Mouse (Mus musculus) cerebral cortex, adult 2 months (tissue): ENCODE results near the gene Zbtb16.

Experiments
- WGBS: fragments of 180-500 bp; shearing (Covaris S2); methylation state at CpG from one replicate; pipeline ENCODE4 v1.1.7; 2018; 5-methylcytosine and 5-hydroxymethylcytosine counted together

Zbtb16 gene

DNA sequence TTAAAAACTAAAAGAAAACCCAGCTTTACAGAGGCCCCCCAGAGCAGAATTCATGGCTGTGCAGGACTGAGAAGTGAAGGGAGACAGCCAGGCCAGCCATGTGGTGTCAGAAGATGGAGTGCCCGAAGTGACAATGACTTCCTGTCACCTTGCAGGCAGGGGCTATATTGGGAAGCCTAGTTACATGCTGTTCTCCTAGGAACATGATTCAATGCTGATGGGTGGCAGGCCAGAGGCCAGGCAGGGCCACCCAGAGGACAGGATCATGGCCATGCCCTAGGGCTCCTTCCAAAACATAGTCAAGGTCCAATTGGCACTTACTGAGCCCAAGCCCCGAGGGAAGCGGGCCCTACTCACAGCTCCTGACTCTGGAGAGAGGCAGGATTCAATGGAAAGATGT lies 106.6 kb downstream of the Zbtb16 start:
- 57% methylated on average over 3 of the region's 3 CpGs for WGBS

DNA sequence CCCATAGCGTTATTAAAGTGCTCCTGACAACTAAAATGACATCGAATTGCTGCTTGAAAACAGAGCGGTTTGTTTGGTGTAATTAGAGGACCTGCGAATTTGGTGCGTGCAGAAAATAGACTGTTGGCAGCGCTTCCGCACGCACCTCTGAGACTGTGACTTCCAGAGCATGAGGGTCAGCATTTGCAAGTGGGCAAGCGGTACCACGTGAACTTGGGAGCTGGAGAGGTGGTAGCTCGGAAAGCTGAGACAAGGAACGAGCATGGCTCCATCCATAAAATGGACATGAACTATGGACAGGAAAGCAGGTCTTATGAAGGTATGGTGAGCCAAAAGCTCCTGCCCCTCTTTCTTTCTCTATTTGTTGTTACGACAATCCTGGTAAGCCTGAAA lies 107.3 kb downstream of the Zbtb16 start:
- 54% methylated on average over 13 of the region's 13 CpGs for WGBS

DNA sequence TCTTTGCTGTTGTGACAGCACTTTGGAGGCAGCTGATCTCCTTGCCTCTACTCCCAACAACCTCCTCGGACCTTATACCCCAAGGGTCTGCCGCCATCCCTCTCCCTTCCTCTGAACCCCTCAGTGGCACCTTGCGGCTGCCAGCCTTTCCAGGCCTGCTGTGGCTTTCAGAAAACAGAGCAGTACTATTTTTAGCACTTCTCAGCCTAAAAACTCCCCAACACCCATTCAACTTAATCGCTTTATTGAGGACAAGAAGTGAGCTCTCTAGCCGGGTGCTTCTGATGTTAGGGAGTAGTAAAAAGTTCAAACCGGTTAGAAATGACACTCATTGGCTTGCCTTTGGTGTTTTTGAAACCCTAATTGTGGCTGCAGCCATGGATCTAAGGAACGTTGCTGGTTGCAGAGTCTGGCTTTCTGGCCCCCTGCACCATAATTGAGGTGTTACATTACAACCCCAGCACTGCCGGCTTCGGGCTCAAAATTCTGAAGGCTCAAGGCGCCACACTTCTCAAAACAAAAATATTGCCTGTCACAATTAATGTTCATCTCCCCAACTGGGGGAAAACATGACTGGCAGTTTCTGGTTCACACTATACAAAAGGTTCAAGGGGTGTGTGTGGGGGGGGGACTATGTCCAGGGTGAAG lies 107.8 kb downstream of the Zbtb16 start:
- 43% methylated on average over 10 of the region's 10 CpGs for WGBS

DNA sequence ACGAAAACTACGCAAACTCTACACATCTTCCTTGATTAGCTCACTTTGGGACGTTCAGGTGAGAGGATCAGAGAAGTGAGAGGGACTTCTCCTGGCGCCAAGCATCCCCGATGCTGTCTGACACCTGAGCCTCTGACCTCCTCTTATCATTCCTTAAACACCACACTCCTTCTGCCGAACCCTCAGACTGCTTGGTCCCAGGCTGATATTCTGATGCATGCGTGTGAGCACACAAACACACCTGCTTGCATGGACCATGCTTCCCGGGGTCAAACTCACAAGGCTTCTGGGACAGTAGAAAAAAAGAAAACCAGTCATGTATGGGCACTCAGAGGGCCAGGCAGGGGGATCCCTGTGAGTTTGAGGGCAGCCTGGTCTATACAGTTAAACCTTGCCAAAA lies 109.7 kb downstream of the Zbtb16 start:
- 94% methylated on average over 8 of the region's 8 CpGs for WGBS

DNA sequence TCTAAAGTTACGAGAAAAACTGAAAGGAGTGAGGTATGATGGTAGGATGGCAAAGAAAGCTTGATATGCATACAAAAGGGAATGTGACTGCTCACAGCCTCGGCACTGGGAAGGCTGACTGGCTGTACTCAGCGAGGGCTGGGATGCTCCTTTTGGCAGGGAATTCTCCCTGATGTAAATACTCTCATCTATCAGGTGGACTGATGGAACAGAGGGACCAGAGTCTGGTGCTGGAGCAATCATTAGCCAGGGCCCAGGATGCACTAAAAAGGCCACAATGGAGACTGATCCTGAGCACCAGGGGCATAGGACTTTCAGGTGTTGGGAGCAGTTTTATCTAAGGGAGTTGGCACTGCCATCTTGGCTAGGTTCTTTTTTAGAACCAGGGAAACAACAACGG lies 110.1 kb downstream of the Zbtb16 start:
- WGBS = 78% methylated on average over 4 of the region's 4 CpGs

DNA sequence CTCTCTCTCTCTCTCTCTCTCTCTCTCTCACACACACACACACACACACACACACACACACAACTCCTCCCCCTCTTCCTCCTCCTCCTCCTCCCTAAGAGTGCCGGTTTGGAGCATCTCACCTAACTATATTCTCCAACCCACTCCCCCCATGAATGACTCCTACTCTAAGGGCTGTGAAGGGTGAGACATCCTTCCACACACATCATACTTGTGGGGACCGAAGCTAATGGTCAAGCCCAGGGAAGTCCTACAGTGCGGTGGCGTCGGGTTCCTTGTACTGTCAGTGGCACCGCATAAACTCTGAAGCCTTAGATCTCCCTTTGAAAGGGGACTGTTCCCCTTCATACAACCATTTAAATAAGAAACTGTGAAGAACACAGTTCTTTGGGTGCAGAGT lies 110.9 kb downstream of the Zbtb16 start:
- 84% methylated on average over 6 of the region's 6 CpGs for WGBS

DNA sequence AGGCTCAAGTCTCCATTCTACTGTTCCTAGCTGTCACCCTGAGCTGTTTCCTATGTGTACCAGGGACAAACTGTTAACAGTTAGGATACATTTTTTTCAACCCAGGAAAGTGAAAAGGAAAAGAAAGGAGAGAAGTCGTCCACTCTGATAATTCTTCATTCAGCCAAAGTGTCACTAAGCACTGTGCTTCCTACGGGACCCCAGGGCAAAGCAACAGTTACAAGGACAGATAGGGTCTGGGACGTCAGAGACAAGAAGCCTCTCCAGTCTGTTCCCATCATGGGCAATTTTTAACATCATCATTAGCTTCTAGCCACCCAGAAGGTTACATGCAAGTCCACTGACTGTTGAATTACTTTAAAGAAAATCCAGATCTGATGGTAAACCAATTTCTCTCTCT lies 111.3 kb downstream of the Zbtb16 start:
- WGBS = 78% methylated on average over 3 of the region's 3 CpGs

DNA sequence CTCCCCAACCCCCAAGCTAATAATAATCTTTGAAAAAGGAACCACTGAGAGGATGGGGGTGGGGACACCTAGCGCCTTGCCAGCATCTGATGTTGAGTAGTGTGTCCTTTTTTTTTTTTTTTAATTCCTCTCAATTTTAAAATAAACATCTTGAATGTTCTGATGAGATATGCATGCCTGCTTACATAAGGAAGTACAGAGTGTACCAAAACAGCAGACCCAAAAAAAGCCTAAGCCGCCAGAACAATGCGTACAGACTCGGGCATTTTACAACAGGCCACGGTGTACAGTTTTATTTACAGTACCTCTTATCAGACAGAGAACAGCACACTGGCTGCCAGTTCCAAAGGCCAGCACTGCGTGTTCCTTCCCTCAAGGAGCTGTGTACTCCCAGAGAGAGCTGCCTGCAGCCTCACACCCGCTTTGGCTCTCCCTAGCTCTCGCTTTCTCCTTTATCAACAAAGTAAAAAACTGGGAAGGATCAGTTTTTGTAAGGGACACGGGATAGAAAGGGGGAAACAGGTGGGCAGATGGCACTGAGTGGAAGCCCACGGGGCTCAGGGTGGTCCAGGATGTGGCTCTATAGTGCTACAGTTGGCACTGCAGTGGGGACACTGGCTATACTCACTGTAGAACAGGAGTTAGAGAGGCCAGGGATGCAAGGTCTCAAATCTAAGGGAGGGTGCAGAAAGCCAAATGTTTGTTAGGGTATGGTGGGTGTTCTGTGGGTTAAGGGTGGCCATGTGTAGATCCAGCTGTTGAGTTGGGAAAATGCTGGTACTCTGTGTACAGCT lies 112.3 kb downstream of the Zbtb16 start:
- 16% methylated on average over 10 of the region's 10 CpGs for WGBS

DNA sequence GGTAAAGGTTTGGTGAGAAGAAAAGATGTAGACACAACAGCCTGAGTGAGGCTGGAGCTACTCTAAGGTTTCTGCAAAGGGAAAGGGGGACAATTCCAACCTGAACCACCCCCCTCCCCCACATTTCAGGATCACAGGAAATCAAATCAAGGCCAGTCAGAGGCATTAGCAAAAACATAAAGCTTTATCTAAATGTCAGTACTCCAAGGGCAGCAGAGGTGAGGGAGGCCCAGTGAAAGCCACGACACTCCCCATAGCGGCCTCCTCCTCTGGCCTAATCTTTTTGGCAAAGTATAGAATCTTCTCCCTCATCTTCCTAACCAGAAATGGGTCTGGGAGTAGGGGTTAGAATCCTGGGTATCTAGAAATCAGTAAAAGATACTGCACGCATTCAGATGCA lies 113.0 kb downstream of the Zbtb16 start:
- WGBS = 44% methylated on average over 3 of the region's 3 CpGs

DNA sequence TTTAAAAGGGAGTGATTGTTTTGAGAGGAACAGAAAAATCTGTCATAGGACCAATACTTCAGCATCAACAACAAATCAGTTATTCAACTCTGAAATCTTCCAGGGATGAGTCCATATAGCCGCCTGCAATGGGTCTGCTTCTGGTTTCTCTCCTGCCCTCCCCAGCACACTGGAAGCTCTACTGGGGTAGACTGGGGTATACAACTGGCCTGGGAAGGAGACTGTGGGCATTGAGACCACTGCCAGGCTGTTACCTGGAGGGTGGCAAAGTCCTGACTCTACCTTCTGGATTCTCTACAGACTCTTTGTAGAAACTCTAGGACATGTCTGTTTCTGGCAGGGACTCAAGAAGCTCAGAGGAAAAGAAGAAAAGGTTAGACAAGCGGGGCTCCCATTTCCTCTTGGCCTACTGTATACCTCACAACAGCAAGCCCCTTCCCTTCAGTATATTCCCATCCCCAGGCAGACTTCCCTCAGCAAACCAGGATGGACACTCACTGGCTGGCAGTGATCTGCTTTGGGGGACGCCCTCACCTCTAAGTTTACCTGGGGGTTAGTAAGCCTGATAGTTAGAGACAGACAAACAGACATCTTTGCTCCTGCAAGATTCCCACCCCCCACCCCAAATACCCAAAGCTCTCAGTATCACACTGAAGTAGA lies 113.6 kb downstream of the Zbtb16 start:
- 91% methylated on average over 3 of the region's 3 CpGs for WGBS

DNA sequence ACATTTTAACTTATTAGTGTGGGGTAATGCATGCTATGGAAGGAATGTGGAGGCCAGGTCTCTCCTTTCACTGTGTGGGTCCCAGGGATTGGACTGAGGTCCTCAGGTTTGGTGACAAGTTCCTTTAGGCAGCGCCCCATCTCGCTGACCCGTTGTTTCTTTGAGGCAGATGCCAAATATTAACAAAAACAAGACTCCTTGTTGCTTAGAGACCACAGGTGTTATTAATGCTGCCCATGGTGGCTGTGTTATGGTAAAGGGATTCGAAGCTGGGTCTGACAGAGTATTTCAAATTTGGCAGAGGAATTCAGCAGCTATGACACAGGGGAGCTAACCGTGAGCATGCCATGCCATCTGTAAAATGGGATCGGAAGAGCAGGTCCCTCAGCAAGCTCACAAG lies 114.4 kb downstream of the Zbtb16 start:
- 84% methylated on average over 6 of the region's 6 CpGs for WGBS

DNA sequence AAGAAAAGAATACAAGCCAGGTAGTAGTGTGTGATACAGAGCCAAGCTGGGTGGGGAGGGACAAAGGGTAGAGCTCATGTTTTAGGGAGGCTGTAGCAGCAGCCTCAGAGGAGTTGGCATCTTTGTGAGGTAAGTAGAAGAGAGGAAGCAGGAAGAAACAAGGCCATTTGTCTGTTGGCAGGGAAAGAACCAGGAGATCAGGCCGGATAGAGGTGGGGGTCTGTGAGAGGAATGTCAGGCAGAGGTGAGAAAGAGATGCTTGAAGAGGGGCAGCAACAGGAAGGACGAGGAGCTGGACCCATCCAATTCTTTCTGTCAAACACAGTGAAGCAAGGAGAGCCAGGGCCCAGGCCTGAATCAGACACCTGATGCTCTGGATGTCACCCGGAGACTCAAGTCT lies 114.8 kb downstream of the Zbtb16 start:
- 90% methylated on average over 3 of the region's 3 CpGs for WGBS

DNA sequence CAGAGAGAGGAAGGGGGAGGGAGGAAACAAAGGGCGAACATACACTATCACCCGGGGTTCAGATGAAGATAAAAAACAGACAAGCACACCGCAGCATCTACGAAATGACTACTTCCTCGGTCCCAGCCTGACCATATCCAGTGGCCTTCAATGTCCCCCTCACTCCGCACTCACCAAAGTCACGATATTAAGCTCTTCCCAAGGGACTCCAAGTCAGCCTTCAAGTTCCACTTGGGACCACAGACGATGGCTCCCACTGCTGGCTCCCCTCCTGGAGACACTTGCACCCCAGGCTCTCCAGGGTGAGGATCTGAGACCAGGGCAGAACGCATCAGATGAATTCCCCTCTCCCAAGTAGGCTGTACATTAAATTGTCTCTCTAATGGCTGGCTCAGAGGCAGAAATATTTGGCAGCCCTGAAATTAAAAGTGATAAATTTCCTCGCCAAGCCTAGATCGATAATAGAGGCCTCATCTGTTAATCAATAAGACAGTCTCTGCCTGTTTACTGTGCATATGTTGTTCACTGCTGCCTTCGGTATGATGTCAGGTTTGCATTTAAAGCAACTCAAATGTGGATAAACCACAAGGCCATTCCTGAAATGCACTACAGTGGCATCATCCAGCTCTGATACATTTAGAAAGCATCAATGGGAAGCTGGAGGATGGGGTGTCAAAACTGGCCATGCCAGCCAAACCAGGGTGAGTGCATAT lies 115.6 kb downstream of the Zbtb16 start:
- 91% methylated on average over 12 of the region's 12 CpGs for WGBS

DNA sequence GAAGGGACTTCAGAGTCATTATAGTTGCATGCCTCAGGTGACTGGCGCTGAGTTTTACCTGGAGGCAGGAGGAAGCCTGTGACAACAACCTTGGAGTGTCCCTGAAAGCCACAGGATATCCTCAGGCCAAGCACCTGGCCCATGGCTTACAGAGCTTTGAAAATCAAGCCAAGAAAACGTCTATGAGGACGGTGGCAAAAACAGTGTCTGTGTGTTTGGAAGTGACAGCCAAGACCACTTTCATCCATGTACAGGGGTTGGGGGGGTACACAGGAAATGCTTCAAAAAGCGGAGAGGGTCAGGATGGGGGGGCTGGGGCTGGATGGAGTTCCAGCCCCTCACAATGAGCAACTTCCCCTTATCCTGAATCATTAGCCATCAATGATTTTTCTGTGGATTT lies 116.4 kb downstream of the Zbtb16 start:
- 70% methylated on average over 4 of the region's 4 CpGs for WGBS

DNA sequence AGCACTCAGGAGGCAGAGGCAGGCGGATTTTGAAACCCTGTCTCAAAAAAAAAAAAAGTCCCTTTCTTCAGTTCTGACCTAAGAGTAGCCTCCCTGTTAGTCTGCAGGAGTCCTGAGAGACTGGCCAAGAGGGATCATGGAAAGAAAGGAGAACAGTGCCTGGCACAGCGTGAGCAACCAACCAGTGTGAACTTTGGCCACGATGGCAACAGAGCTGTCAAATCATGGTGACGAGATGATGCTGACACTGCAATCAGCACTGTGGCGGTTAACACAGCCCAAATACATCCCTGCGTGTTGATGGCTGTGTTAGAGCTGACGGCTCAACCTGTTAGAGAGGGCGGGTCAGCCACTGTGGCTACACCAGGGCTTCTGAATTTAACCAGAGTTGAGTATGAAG lies 119.5 kb downstream of the Zbtb16 start:
- 92% methylated on average over 8 of the region's 8 CpGs for WGBS

DNA sequence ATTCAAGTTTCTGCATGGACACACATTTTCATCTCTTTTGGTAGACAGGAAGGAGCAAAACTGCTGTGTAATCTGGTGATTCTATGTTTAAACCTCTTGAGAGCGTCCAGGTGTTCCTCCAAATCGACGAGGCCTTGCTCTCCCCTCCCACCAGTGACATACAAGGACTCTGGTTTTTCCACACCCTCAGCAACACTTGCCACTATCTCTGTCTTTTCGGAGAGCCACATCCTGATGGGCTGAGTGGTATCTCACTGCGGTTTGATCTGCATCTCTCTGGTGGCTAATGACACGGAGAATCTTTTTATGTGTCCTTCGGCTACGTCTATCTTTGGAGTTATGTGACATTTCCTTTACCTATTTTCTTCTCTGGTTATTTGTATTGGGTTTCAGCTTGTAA lies 121.0 kb downstream of the Zbtb16 start:
- WGBS = 86% methylated on average over 8 of the region's 8 CpGs

DNA sequence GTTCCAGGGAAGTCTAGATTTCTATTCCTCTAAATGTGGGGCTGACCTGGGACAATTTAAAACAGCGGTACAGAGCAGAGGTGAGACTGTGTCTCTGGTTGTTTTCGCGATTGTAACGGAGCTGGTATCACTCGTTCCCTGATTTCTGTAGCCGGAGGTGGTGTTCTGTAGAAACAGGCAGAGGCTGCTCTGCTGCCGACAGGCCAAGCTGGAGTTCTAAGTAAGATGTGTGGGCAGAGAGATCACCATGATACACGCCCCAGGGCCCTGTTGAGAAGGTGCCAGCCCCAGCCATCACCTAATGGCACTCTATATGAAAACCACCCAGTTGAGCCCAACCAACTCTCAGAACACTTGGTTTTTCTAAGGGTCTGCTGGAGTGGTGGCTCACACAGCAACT lies 122.2 kb downstream of the Zbtb16 start:
- 90% methylated on average over 8 of the region's 8 CpGs for WGBS

DNA sequence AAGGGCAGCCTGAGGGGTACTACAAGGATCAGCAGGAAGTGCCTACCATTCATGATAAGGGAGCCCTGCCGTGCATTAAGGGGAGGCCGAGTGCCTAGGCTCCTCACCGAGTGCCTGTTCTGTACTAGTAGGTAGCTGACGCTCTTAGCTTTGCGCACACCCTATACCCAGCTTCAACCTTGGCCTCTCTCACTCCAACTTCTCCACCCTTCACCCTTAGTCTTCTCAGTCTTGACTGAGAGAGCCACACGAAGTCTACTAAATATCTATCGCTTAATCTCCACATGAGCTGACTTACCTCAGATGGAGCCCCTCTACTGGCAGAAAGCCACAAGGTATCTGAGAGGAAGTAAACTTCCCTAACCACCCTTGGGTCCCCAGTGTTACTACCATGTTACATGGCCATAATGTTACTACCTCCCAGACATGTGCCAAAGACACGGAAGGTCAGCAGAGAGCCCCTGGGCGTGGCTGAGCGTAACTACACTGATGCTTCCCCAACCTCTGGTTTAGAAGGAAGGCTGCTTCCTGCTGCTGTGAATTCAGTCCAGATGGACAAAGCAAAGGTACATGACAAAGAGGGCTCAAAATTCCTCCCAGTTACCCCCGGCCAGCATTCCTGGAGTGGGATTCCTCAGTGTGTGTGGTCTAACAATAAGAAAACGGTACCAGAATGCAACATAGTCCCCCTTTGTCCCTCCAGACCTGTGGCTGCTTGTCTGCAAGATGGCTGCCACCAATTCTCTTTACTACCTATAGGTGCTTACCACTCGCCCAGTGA lies 122.8 kb downstream of the Zbtb16 start:
- WGBS = 93% methylated on average over 13 of the region's 13 CpGs

DNA sequence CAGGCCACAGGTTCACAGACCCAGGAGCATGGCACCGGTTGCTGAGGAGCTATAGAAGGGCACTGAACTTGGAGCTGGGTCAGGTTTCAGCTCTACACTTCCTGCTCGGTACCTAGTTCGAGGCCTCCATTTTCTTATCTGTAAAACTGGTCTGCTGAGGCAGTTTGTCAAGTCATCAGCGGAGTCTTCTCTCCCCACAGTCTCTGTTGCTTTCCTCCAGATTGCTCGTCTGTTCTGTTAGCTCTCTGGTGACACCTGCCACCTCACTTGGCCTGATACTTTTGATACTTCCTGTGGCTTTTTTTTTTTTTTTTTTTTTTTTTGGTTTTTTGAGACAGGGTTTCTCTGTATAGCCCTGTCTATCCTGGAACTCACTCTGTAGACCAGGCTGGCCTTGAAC lies 124.2 kb downstream of the Zbtb16 start:
- WGBS = 80% methylated on average over 5 of the region's 5 CpGs

DNA sequence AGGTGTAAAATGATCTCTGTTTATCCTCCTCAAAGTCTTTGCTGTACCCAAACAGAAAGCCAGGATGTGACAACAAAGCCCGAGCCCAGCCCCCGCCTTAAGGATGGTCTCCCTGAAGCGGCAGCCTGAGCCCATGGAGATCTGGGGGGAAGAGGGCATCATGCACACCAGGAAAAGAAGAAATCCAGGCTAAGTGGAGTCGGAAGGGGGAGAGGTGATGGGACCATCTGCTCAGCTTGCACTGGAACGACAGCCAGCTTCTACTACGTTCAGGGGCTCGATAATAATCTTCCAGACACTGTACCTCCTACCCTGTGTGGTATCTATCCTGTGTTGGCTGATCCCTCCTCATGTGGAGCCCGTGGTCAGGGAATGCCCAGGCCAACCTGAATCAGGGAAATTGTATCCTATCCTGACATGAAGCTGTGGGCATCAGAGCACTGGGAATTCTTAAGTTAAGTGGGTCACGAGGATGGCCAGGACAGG lies 124.7 kb downstream of the Zbtb16 start:
- WGBS = 44% methylated on average over 9 of the region's 9 CpGs
